Mouse (Mus musculus) left cerebral cortex, postnatal 10 days (tissue): ENCODE data around the gene Hspbap1. TPM values are rescaled to one million over a fixed set of nuclear protein-coding genes. Genes with fewer than 3 reads are reported as not detected.

Experiments
- DNase-seq, 2 experiments: peaks; one replicate each; pipeline ENCODE4 v3.0.0; 2021 to 2022; ENCODE audit warnings: low spot score in 2 of 2, mixed read lengths in 1 of 2; ENCODE audit errors: extremely low spot score in 1 of 2
- intact Hi-C: fragments of 180-260 bp; cut with DNase I; formaldehyde crosslinking; loops from one replicate; pipeline ENCODE4 v1.15.1; 2025
- total RNA-seq, 2 experiments: library from RNA; stranded (reverse); gene quantifications; 2 replicates each; pipeline ENCODE4 v1.2.3; 2021

Gene Hspbap1
- total RNA-seq, 2 experiments from 2014 or later: 5.5 to 6.0 TPM

DNA sequence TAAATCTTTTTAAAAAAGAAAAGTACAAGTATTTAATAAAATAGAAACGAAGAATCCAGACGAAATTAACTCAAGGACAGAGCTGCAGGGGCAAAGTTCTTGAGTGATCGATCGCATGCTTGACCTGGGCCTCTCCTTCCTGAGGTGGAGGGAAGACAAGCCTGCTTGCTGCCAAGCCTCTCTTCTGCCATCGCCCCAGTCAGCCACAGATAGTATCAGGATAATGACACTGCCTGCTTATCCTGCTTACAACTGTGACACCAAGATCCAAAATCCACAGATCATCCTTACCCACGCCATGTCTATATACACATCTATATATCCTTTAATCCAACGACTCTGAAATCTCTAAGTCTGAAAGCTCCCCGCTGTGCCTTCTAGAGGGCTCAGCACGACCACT is 13.5 kb upstream of the Hspbap1 start:
- DNase-seq: no peak
- intact Hi-C loops: no loop called here

DNA sequence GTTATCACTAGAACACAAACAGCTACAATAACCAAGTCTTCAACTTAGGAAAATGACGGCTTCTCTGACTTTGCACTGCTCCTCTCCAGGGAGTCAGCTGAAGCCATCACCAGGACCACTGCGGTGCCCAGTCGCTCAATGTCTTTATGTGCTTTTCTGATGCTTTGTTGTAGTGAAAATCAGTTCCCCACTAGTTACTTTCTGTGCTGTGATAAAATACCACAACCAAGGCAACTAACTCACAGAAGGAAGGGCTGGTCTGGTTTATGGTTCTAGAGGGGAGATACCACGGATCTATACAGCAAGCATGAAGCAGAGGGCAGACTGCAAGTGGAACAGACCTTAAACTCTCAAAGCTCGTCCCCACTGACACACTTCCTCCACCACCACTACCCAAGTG is 10.8 kb upstream of the Hspbap1 start:
- intact Hi-C loops: no loop called here
- no peak for DNase-seq

DNA sequence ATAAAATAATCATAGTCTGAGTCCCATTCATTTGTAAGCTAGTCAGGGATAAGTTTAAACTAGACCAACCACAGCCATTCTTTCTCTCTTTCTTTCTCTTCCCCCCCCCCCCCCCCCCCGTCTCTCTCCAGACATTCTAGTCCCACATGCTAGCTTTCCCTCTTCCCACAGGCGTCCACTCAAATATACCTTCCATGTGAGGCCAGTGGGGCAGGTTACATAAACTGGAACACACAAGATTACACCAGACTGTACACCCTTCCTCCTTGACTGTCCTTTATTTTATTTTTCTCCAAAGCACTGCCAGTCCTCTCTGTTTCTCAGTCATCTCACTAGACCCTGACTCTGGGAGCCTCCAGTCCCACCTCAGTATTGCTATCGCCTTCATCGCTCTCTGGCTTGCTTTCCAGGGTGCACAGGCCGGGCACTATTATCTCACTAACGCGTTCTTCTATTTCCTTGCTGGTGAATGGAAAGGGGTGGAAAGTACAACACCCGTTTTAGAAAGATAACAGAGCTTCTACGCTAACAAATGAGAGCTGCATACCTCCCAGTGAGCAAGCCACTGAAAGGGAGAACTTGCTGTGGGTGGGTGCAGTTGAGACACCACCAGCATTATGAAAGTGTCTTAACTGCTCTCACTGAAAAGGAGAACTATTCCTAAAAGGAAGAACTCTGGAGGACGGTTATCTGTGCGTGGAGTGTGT is 6.4 kb upstream of the Hspbap1 start:
- DNase-seq: no peak
- intact Hi-C loops: no loop called here

DNA sequence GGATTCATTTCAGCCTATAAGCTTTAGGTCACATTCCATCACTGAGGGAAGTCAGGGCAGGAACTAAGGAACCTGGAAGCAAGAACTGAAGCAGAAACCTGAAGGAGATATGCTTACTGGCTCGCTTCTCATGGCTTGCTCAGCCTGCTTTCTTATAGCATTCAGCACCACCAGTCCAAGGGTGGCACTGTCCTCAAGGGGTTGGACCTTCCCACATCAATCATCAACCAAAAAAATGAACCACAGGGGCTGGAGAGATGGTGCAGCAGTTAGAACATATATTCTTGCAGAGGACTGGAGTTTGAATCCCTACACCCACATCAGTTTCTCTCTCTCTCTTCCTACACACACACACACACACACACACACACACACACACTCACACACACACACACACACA is 5.2 kb upstream of the Hspbap1 start:
- intact Hi-C loops: no loop called here
- DNase-seq: no peak

DNA sequence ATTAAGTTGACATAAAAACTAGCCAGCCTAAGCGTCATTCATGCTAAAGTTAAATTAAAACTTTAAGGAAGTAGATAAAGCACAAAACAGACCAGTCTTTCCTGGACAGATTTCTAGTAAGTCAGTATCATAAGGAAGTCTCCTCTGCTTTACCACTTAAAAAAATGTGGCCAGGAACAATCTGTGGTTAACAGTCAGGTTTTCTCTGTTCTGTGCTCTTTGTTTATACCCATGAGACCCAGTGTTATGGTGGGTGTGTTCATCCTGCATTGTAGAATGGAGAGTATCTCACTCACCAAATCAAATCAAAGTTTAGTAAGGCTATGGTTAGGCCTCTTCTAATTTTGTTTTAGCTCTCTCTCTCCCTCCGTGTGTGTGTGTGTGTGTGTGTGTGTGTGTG is 4.7 kb upstream of the Hspbap1 start:
- intact Hi-C loops: no loop called here
- DNase-seq: no peak

DNA sequence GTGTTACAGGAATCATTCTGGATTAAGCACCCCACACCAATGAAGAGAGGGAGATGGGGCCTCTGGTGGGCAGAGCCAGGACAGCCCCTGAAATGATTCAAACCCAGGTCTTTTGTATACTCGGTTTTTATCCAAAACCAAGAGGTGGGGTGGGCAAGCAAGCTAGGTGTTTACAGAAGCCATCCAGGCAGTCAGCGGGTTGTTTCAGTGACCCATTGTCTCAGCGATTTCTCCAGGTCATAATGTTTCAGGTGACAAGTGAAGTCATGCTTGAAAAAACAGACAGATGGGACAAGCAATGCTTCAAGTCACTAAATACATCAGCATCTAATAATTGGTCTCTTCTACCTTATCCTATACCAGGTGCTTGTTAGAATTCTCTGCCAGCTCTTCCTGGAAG is 3.8 kb upstream of the Hspbap1 start:
- intact Hi-C loops: no loop called here
- no peak for DNase-seq

DNA sequence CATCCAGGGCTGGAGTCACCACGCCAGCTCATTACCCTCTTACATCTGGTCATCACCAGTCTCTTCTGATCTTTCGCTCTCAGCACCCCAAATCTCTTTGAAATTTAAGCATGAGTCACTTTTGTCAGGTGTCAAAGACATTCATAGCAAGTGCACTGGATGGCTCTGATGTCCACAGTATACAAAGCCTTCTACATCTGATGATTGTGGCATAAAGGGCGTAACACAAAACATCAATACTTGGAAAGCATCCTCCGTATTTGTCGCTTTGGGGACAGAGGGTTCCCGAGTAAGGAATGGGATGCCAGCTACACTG is 1.7 kb upstream of the Hspbap1 start:
- intact Hi-C loops: no loop called here
- no peak for DNase-seq

DNA sequence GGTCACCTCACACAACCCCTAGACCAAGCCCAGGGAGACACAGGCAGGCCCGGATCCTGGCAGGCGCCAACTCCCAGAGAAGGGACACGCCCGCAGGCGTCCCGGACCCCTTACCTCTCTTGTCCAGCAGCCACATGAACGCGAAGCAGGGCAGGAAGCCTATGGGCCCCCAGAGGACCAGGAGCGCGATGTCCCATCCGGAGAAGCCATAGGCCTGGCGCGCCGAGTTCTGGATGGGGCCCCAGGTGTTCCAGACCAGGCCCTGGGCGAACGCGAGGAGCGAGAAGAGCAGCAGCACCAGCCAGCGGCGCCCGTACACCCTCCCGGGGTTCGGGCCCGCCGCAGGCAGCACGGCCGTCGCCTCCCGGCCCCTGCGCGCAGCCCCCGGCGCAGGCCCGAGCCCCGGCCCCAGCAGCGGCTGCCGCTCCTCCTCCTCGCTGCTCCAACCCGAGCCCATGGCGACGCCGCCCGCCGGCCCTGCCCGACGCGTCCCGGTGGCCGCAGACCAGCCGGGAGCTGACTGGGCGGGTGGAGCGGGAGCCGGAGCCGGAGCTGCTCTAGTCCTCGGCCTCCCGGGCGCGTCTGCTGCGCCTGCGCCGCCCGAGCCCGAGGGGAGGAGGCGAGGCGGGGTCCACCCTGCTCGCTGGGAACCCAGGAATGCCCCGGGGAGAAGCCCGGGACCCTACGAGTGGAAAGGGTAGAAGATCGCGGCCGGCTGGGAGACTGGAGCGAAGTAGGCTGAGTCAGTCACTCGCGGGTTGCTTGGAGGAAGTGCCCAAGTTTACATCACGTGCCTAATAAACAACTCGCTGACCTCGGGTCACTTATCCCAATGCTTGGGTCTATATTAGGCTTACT is 1.2 kb upstream of the Hspbap1 start, which contains the start of gene Dirc2:
Gene Dirc2 (minus strand): TSS at position 572 of the 858 bp plus-strand sequence.
- DNase-seq: peak; percentile 48 to 85

DNA sequence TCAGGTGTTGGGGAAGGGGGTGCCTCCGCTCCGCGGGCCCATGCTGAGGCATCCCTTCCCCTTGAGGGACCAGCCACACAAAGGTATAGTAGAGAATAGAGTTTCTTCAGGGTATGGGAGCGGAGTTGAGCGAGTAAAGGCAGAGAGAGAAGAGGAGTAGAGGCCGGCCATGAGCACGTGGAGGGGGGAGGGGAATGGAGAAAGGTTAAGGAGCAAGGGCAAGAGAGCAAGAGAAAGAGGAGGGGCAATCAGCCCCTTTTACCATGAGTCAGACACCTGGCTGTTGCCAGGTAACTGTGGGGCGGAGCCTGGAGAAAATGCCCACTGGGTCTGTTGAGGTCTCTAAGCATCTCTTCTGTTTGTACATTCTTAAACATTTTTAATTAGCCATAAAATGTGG is 966 bp downstream of the Hspbap1 start:
- intact Hi-C loops: no loop called here
- DNase-seq: no peak

More for the DNA sequence above, 1.2 kb upstream of the Hspbap1 start, which contains the start of gene Dirc2:
- intact Hi-C loops: no loop called here

DNA sequence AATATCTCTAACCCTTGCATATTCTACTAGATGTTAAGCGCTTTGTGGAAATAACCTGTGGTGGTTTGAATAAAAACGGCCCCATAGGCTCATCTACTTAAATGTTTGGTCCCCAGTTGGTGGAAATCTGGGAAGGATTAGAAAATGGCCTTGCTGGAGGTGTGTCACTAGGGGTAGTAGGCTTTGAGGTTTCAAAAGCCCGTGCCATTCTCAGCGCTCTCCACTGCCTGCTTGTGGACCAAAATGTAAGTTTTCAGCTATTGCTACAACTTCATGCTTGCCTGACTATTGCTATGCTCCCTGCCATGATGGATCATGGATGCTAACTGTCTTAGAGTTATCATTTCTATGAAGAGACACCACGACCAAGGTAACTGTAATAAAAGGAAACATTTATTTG is 1.4 kb downstream of the Hspbap1 start:
- no peak for DNase-seq
- intact Hi-C loops: no loop called here

DNA sequence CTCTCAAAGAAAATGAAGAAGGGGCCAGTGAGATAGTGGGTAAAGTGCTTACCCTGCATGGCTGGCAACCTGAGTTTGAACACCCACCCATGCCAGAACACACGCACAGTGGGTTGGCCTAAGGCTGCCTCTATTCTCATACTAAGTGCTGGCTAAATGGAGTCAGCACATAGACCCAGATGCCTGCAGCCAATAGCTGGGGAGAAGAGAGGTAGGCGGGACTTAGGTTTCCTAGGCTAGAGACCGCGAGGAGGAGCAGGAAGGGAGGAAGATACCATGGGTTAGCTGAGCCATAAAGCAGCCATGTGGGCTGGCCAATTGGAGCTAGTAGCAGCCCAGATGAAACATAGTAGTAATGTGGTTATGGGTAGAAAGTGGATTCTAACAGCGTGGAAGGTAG is 2.4 kb downstream of the Hspbap1 start:
- DNase-seq: no peak
- intact Hi-C loops: no loop called here

DNA sequence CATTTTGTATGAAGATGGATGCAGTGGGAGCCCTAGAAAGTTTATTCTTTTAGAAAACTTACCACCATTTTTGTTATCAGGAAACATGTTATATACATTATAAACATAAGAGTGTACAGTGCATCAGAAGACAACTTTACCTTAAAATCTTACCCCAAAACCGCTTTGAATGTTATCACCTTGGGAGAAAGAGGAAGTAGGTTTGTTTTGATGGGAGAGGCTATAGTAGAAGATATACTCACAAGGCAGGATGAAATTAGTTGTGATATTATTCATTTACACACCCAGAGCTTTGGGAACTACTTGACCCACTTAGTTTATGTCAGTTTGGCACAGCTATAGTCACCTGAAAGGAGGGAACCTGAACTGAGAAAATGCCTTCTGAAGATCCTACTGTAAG is 5.7 kb downstream of the Hspbap1 start:
- intact Hi-C loops: no loop called here
- DNase-seq: no peak

DNA sequence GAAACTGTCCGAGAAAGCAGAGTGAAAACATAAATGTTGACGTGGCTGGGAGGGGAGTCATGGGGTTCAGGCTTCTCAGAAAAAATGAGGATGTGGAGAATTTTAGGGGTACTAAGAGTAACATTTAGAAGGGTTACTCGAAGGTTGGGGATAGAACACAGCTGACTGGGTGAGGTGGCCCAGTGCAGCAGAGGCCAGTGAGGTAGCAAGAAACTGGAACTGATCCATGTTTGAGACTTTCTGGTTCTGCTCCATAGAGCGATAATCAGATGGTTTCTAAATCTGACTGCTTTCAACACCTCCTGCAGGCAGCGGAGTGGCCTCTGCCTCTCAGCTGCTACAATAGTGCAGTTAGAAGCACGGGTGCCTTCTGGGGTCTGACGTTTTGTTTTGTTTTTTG is 6.6 kb downstream of the Hspbap1 start:
- intact Hi-C loops: no loop called here
- DNase-seq: no peak

DNA sequence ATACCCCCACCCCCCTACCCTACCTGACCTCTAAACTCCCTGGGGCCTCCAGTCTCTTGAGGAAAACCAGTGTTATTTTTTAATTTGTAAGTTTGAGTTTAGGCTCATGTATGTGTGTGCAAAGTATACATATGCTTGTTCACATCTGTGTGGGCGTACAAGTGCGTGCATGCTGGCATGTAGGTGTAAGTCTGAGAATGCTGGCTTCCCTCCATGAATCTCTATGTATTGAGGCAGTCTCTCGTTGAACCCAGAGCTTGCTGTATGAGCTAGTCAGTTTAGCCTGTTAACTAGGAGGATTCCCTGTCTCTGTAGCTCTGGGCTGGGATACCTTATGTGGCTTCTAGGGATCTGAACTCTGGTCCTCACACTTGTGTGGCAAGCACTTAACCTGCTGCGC is 7.6 kb downstream of the Hspbap1 start:
- DNase-seq: no peak
- intact Hi-C loops: no loop called here

DNA sequence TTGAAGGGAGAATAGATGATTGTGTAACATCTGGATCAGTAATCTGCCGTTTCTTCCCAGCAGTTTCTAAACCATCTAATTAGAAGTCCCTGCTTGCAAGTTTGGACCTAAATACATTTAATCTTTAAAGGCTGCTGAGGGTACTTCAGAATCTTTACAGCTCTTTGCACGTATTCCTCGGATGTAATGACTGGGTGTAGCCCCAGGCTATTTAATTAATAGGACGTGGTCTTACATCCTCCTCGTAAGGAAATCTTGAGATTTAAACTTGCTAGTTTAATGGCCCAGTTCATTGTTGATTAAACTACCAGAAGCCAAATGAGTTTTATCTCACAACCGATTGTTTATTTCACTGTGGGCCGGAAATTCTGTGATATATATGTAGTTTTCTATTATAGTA is 9.5 kb downstream of the Hspbap1 start:
- no peak for DNase-seq
- intact Hi-C loops: no loop called here

DNA sequence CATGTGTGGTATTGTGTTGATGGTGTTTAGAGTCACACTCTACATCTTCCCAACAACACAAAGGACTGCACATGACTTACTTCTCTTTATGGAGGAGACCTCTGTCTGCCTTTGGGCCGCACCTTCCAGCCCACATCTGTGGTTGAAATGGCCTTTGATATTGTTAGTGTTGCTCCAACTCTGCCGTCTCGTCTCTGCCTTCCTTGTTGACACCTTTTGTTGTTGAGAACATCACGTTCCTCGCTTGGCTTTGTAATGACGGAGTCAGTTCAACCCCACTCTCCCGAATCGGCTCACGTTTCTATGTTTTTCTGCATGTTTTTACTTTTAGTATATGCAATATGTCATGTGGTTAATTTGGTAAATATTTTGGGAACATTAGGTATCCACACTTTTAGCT is 10.9 kb downstream of the Hspbap1 start:
- intact Hi-C loops: no loop called here
- no peak for DNase-seq

DNA sequence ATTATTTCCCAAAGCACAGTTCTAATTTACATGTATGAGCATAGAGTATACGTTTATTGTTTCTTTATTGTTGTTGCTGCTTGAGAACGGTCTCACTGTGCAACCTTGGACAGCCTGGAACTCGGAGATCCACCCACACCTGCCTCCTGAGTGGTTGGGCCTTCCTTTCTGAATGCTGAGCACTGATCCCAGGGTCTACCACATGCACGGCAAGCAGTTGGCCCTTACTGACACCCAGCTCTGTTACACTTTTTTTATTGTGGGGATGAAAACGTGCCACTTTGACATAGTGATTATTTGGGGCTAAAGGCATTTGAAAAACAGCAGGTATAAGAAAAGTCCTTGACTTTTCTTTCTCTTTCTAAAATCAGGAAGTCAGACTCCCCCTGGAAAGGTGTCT is 11.5 kb downstream of the Hspbap1 start:
- no peak for DNase-seq
- intact Hi-C loops: no loop called here

DNA sequence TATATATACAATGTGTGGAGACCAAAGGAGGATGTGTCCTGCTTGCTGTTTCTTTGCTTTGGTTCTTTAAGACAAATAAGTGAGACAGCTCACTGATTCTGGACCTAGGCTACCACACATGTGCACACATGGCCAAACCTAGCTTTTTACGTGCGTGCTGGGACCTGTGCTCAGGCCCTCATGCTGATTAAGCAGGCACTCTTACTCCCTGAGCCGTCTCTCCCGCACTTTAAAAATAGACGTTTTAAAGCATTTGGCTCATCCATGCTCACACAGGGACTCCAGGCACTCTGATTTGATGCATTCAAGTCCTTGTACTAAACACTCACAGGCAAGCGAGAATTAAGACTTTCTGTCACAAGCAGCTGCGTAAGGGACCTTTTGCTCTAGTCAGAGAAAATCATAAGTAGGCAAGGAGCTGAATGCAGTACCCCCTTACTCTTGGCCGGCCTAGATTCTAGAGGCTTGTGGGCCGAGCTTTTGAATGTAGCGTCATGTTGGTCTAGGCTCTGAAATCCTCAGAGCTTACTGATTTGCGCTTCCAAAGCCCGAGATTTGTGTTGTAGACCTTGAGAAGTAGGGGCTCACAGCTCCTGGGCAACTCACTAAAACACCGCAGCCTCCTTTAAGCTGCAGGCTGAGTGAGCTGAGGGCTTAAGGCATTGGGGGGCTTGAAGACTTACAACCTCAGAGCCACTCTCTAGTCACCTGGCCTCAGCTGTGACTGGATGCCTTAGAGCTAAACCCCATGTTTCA is 12.5 kb downstream of the Hspbap1 start:
- DNase-seq: no peak
- intact Hi-C loops: no loop called here

DNA sequence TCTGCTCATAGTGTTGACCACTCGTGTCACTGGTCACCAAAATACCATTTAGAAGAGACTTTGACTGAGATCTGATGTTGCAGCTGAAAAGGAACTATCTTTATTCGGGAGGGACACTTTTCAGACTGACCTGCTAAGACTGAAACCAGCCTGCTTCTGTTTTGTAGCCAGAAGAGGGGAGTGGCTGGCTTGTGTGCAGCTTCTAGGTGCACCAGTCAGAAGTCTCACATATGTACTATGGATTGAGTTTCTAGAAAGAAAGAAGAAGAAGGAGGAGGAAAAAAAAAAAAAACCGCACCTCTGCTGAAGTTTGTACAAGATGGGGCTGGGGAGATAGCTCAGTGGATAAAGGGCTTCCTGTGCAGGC is 13.0 kb downstream of the Hspbap1 start:
- intact Hi-C loops: no loop called here
- DNase-seq: no peak

DNA sequence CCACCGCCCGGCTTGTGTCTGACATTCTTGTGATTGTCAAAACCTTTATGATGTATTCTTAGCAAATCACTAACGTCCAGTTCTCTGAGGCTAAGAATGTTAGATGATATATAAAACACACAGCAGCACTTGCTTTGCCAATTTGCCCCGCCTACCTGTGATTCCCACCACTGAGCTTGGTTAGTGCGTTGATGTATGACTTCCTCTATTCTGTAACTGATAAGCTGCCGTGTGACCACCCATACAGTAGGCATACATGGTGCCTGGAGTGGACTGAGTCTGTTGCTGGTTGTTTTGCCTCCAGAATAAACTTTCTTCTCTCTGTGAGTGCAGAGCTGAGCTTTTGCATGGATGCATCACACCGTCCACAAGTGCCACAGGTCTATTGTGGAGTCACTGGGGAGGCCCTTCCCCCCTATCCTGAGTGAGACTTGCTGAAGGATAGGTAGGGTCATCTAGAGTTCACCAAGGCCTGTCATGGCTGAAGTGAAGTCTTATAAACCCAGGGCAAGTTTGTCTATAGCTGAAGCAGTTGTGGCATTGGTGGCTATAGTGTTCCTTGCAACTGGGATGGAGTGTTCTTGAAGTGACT is 14.1 kb downstream of the Hspbap1 start:
- intact Hi-C loops: no loop called here
- DNase-seq: no peak
